Mouse (Mus musculus) heart, embryonic 16.5 days (tissue): ENCODE measurements at regions not wholly inside any gene's neighbourhood (a gene's known extent, or its start where the extent isn't known, plus 50 kb on each side); places are given as distances from the start of the nearest gene placed in this dataset.

Experiments used
- ATAC-seq: fragments of 200-750 bp; cut with Nextera tagmentation; replicated peaks from 2 replicates; pipeline ENCODE4 v1.8.0; 2017; ENCODE audit warnings: moderate number of reproducible peaks; ENCODE audit not compliant: insufficient read depth, low FRiP score; ENCODE audit errors: extremely low read depth
- H3K27ac ChIP-seq: fragments of 300-500 bp; sonication (generic); 2 replicates; pipeline ENCODE4 v1.5.1; 2014; ENCODE audit warnings: mild to moderate bottlenecking, low read length, control low read depth, moderate library complexity
- H3K27me3 ChIP-seq: fragments of 300-500 bp; sonication (generic); 2 replicates; pipeline ENCODE4 v1.6.1; 2014; ENCODE audit warnings: low read length, mixed read lengths; ENCODE audit not compliant: control insufficient read depth, insufficient read depth
- H3K36me3 ChIP-seq: fragments of 300-500 bp; sonication (generic); 2 replicates; pipeline ENCODE4 v1.6.1; 2014; ENCODE audit not compliant: control insufficient read depth, insufficient read depth
- H3K4me1 ChIP-seq: fragments of 300-500 bp; sonication (generic); 2 replicates; pipeline ENCODE4 v1.6.1; 2014; ENCODE audit warnings: low read length, mixed read lengths; ENCODE audit not compliant: control insufficient read depth, insufficient read depth
- H3K4me2 ChIP-seq: fragments of 300-500 bp; sonication (generic); 2 replicates; pipeline ENCODE4 v1.6.1; 2014; ENCODE audit warnings: low read depth, mild to moderate bottlenecking, control low read depth, low read length
- H3K4me3 ChIP-seq: fragments of 300-500 bp; sonication (generic); 2 replicates; pipeline ENCODE4 v1.5.1; 2014; ENCODE audit warnings: mild to moderate bottlenecking, control low read depth, low read length
- H3K9ac ChIP-seq: fragments of 300-500 bp; sonication (generic); 2 replicates; pipeline ENCODE4 v1.6.1; 2014; ENCODE audit warnings: low read length, control low read depth
- H3K9me3 ChIP-seq: fragments of 300-500 bp; sonication (generic); replicated peaks from 2 replicates; pipeline ENCODE4 v1.6.1; 2016; ENCODE audit warnings: low read length; ENCODE audit not compliant: control insufficient read depth
- WGBS: fragments of 180-500 bp; shearing (Covaris S2); extraction: QIAGEN DNeasy Blood & Tissue Kit; methylation state at CpG from one replicate; pipeline ENCODE4 v1.1.7; 2014; 5-methylcytosine and 5-hydroxymethylcytosine counted together

- Histone ChIP-seq H3K36me3 (no peaks in the 10 kb centered on the region), H3K9ac (no peak overlapping the region), H3K9me3 (no peaks in the 10 kb centered on the region), H3K27ac (no peak overlapping the region), H3K27me3 (no peaks in the 10 kb centered on the region), H3K4me2 (no peak overlapping the region), H3K4me3 (no peak overlapping the region), H3K4me1 (no peaks in the 10 kb centered on the region)
- WGBS: 46% methylated on average over 1 of the region's 1 CpGs
- ATAC-seq: no peak
These were observed 247.9 kb upstream of the Zc3h15 start for GRCm38 (mm10) chr2:83396307-83396706.

- ATAC-seq: no peak
- Histone ChIP-seq H3K9me3 (no peaks in the 10 kb centered on the region), H3K36me3 (no peaks in the 10 kb centered on the region), H3K4me1 (no peaks in the 10 kb centered on the region), H3K4me2 (no peak overlapping the region), H3K27ac (no peak overlapping the region), H3K4me3 (no peak overlapping the region), H3K9ac (no peak overlapping the region), H3K27me3 (no peaks in the 10 kb centered on the region)
- WGBS: 69% methylated on average over 2 of the region's 2 CpGs
These were observed 247.2 kb upstream of the Zc3h15 start for GRCm38 (mm10) chr2:83396820-83397609.

- no peaks in the 10 kb centered on the region for H3K27me3 ChIP-seq
- peaks cover 2% of the 10 kb centered on the region; the same call in 1 of the 2 replicates for H3K9me3 ChIP-seq
- no peaks in the 10 kb centered on the region for H3K4me1 ChIP-seq
- ATAC-seq: peak; percentile 18; the same call in 1 of the 2 replicates
- H3K4me3 ChIP-seq: no peak overlapping the region
- H3K9ac ChIP-seq: no peak overlapping the region
- H3K4me2 ChIP-seq: no peak overlapping the region
- WGBS: 49% methylated on average over 5 of the region's 5 CpGs
- H3K36me3 ChIP-seq: no peaks in the 10 kb centered on the region
- no peak overlapping the region for H3K27ac ChIP-seq
These were observed 201.5 kb upstream of the Zc3h15 start for GRCm38 (mm10) chr2:83442739-83443138.

GRCm38 (mm10) chr2:83451378-83451777, 192.9 kb upstream of the Zc3h15 start:
- Histone ChIP-seq H3K9me3 (no peaks in the 10 kb centered on the region), H3K27ac (no peak overlapping the region), H3K27me3 (no peaks in the 10 kb centered on the region), H3K4me1 (no peaks in the 10 kb centered on the region), H3K4me2 (no peak overlapping the region), H3K9ac (no peak overlapping the region), H3K4me3 (no peak overlapping the region), H3K36me3 (no peaks in the 10 kb centered on the region)
- WGBS: 86% methylated on average over 4 of the region's 4 CpGs
- ATAC-seq: no peak
